Mouse (Mus musculus) forebrain, embryonic 14.5 days (tissue): Measurements from ENCODE around the gene Sowahc. TPM values are rescaled to one million over a fixed set of nuclear protein-coding genes. Genes with fewer than 3 reads are reported as not detected.

Experiments used
- polyA plus RNA-seq: library from polyadenylated mRNA; unstranded; fragments of >200 nt; fragmentation: Nextera tagmentation; extraction: Ambion mirVana; gene quantifications from 2 replicates; pipeline ENCODE4 v1.2.1, GENCODE M21; 2014

The Sowahc gene
- polyA plus RNA-seq, 1 experiment from 2014 or later = 10.8 TPM

Other genes with a start within 250 kb of the Sowahc start
- gene Sept10, start 106 bp upstream of the Sowahc start, polyA plus RNA-seq = 30.7 and 32.0 TPM in 2 replicates
- 23.8 and 29.2 TPM in 2 replicates for gene P4ha1, start 101.3 kb downstream of the Sowahc start, polyA plus RNA-seq
- not detected in 2 replicates for gene Gm10273, start 173.7 kb downstream of the Sowahc start, polyA plus RNA-seq
- gene Pla2g12b, start 181.7 kb downstream of the Sowahc start, polyA plus RNA-seq = not detected in 2 replicates
- 0.41 TPM in 1 of 2 replicates, not detected in the other for gene Oit3, start 219.8 kb downstream of the Sowahc start, polyA plus RNA-seq